Mouse (Mus musculus) spleen, adult 2 months (tissue): ENCODE results near the gene Clec1b.

ENCODE experiments used
- CTCF ChIP-seq: fragments of 200-500 bp; IDR thresholded peaks from 2 replicates; pipeline ENCODE4 v1.5.1; 2011; ENCODE audit warnings: mild to moderate bottlenecking, inconsistent platforms; ENCODE audit not compliant: insufficient read depth, insufficient read length, insufficient replicate concordance; ENCODE audit errors: extremely low read depth
- POLR2A ChIP-seq: fragments of 200-500 bp; IDR thresholded peaks from 2 replicates; pipeline ENCODE4 v1.6.1; 2011; ENCODE audit warnings: low read depth, low read length, inconsistent platforms

DNA sequence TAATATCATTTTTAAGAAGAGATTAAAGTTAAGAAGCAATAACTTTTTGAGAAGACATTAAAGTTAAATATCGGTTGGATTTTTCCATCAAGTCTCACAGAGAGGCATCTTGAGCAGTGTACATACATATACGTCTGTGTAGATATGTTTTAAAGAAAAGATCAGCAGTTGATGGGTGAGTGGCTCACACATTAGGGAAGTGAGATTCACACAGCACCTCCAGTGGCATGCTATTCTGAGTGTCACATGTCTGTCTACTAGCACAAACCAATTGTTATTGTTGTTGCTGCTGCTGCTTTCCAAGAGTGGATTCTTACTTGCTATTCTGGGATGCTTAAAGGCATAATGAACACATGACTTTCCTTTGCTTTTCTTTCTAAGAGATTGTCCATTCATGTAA is 5.3 kb downstream of the Clec1b start:
- TF ChIP-seq CTCF = no peak
- TF ChIP-seq POLR2A = no peak
